9 mouse cellular contexts compared by ENCODE assay signal in the genomic region with DNA sequence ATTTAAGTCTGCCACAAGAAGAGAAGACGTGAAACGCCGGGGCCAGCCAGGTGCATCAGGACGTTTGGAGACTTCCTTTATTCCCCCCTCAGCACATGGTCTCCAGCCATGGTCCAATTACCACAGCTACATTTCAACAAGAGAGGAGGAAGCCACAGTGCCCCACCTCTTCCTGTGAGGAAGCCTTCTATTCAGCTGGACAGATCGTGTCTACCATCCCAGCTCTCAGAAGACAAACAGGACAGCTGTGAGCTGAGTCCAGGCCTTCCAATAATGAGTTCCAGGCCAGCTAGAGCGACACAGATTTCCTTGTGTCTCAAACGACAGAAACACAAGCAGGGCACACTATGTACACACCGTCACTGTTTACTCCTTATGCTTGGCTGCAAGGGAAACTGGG.
DNase-seq lines count a peak whose midpoint lies in the region; ATAC-seq and TF ChIP-seq lines count a peak whose summit lies in the region.
"Had no signal": no experiment of that assay in that cellular context is flagged by ENCODE, and none has a peak within 500 bp of the region (broad histone marks: within the 10 kb centered on the region; RNA-seq: fewer than 3 reads in every experiment).

No protein-coding gene starts in this region.

- TF ChIP-seq CTCF in liver, postnatal 0 days (IDR thresholded peaks at IDR 0.05; ENCODE audit: low read depth) = no peak

- H3K4me1 ChIP-seq in forebrain, embryonic 11.5 days (replicated peaks; ENCODE audit: control insufficient read depth, insufficient read depth, low read length) = peaks cover 1% of the 10 kb centered on the region; the same call in 1 of the 2 replicates
- 0 out of 2 replicates have a peak, but pooled peaks cover 2% of the 10 kb centered on the region for H3K4me1 ChIP-seq in forebrain, embryonic 14.5 days (ENCODE audit: control insufficient read depth, insufficient read depth, low read length)
- H3K4me1 ChIP-seq in liver, postnatal 0 days (ENCODE audit: insufficient read depth) = peaks cover 7% of the 10 kb centered on the region

- 0 out of 2 replicates have a peak, but pooled peaks have one; percentile 24 for TF ChIP-seq EP300 in liver, postnatal 0 days (IDR thresholded peaks at IDR 0.05; ENCODE audit: low read depth)

- H3K27me3 ChIP-seq in forebrain, embryonic 11.5 days (ENCODE audit: control insufficient read depth, insufficient read depth, low read length) = no peaks in the 10 kb centered on the region
- H3K27me3 ChIP-seq in forebrain, embryonic 14.5 days (replicated peaks; ENCODE audit: control insufficient read depth, insufficient read depth, low read length) = no peaks in the 10 kb centered on the region
- no peaks in the 10 kb centered on the region for H3K27me3 ChIP-seq in liver, postnatal 0 days (ENCODE audit: insufficient read depth, low read length)

- H3K36me3 ChIP-seq in forebrain, embryonic 11.5 days (ENCODE audit: control insufficient read depth, insufficient read depth, low read length) = no peaks in the 10 kb centered on the region
- H3K36me3 ChIP-seq in forebrain, embryonic 14.5 days (ENCODE audit: control insufficient read depth, insufficient read depth, low read length) = 0 out of 2 replicates have a peak, but pooled peaks cover 3% of the 10 kb centered on the region
- H3K36me3 ChIP-seq in liver, postnatal 0 days (replicated peaks; ENCODE audit: insufficient read depth, low read length) = no peaks in the 10 kb centered on the region; the same call in 1 of the 2 replicates

- no peak for ATAC-seq in forebrain, embryonic 11.5 days (replicated peaks; ENCODE audit: low FRiP score)
- ATAC-seq in forebrain, embryonic 14.5 days = no peak
- ATAC-seq in liver, postnatal 0 days = peak; percentile 62

- H3K4me2 ChIP-seq in forebrain, embryonic 11.5 days (ENCODE audit: low read depth, low read length, severe bottlenecking) = no peak overlapping the region
- no peak overlapping the region for H3K4me2 ChIP-seq in forebrain, embryonic 14.5 days (ENCODE audit: low read length)
- H3K4me2 ChIP-seq in liver, postnatal 0 days (ENCODE audit: low read depth, low read length) = peak overlapping the region; percentile 33; the same call in 1 of the 2 replicates

- H3K9ac ChIP-seq in forebrain, embryonic 11.5 days (ENCODE audit: low read length) = no peak overlapping the region
- H3K9ac ChIP-seq in forebrain, embryonic 14.5 days (ENCODE audit: low read length) = no peak overlapping the region
- no peak overlapping the region for H3K9ac ChIP-seq in liver, postnatal 0 days (replicated peaks)

- DNase-seq in forebrain, embryonic 11.5 days (ENCODE audit: low spot score) = no peak
- no peak for DNase-seq in forebrain, embryonic 14.5 days (ENCODE audit: low spot score)
- peak; percentile 70 for DNase-seq in heart, adult 8-10 months (ENCODE audit: low spot score)
- DNase-seq in liver, postnatal 0 days = peak; percentile 45
- DNase-seq in spleen, postnatal 14 days (ENCODE audit: low spot score in 2 of 2) = peak; percentile 12 to 14
- DNase-seq in urinary bladder, adult 18-20 months (ENCODE audit: low spot score in 2 of 2) = no peak
- DNase-seq in cerebellum, postnatal 10 days = no peak
- no peak for DNase-seq in urinary bladder, postnatal 25 days (ENCODE audit: low spot score)
- DNase-seq: layer of hippocampus, adult 9-11 months had no signal

- 73% methylated on average over 8 of the region's 8 CpGs for WGBS in forebrain, embryonic 11.5 days
- WGBS in forebrain, embryonic 14.5 days = 82% methylated on average over 8 of the region's 8 CpGs
- WGBS in liver, postnatal 0 days (ENCODE audit: insufficient replicate concordance) = 32% methylated on average over 8 of the region's 8 CpGs

- peak overlapping the region; percentile 15; the same call in 1 of the 2 replicates for H3K27ac ChIP-seq in forebrain, embryonic 11.5 days (ENCODE audit: low read depth, low read length)
- H3K27ac ChIP-seq in forebrain, embryonic 14.5 days (ENCODE audit: low read depth, low read length) = no peak overlapping the region
- peak overlapping the region; percentile 70 for H3K27ac ChIP-seq in liver, postnatal 0 days (ENCODE audit: low read depth)

- H3K4me3 ChIP-seq in forebrain, embryonic 11.5 days (ENCODE audit: low read depth, low read length) = no peak overlapping the region
- H3K4me3 ChIP-seq in forebrain, embryonic 14.5 days (ENCODE audit: low read depth, low read length) = no peak overlapping the region
- H3K4me3 ChIP-seq in liver, postnatal 0 days (ENCODE audit: low read depth, low read length) = no peak overlapping the region

- no peaks in the 10 kb centered on the region for H3K9me3 ChIP-seq in forebrain, embryonic 11.5 days (ENCODE audit: control insufficient read depth, low read length)
- no peaks in the 10 kb centered on the region for H3K9me3 ChIP-seq in forebrain, embryonic 14.5 days (replicated peaks; ENCODE audit: control insufficient read depth, low read length)
- no peaks in the 10 kb centered on the region for H3K9me3 ChIP-seq in liver, postnatal 0 days (ENCODE audit: low read length)

Comparison
In these comparisons a context has a peak if more than half of its experiments do, and no peak if none do; other contexts are left out.
1. DNase-seq: peak in heart, adult 8-10 months (single experiment), liver, postnatal 0 days (single experiment) and spleen, postnatal 14 days (2 of 2); none in forebrain, embryonic 11.5 days (single experiment), forebrain, embryonic 14.5 days (single experiment), urinary bladder, adult 18-20 months (0 of 2), cerebellum, postnatal 10 days (0 of 2) and urinary bladder, postnatal 25 days (single experiment).